Mouse (Mus musculus): ENCODE data around the gene Creld1.

The Creld1 gene

GRCm38 (mm10) chr6:113508947-113509280 is 25.8 kb downstream of the Creld1 start:
- no peak for DNase-seq (ENCODE audit: low spot score in 2 of 2)

GRCm38 (mm10) chr6:113513944-113514343 is 30.8 kb downstream of the Creld1 start:
- DNase-seq (ENCODE audit: low spot score in 2 of 2), result no peak

DNA sequence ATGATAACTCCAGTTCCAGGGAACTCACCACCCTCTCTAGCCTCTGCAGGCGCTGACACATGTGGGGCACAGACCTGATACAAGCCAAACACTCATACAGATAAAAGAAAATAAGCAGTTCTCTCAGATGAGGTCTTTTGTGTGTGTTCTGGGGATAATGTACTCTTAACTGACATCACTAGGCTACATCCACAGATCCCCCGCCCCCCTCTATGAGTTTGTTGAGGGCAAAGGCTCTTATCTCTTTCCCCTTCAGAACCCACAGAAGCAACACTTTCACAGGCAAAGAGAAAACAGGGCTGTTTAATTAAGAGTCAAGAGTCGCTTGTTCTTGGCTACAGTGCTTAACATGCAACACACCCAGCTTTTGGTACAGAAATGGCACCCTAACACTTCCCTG is 31.5 kb downstream of the Creld1 start:
- no peak for DNase-seq (ENCODE audit: low spot score in 2 of 2)

- DNase-seq (ENCODE audit: low spot score in 2 of 2), result peak; percentile 51 to 54
These were observed 34.5 kb downstream of the Creld1 start for GRCm38 (mm10) chr6:113517434-113518080.

- no peak for DNase-seq (ENCODE audit: low spot score in 2 of 2)
These were observed 39.2 kb downstream of the Creld1 start for GRCm38 (mm10) chr6:113522310-113522709.

DNA sequence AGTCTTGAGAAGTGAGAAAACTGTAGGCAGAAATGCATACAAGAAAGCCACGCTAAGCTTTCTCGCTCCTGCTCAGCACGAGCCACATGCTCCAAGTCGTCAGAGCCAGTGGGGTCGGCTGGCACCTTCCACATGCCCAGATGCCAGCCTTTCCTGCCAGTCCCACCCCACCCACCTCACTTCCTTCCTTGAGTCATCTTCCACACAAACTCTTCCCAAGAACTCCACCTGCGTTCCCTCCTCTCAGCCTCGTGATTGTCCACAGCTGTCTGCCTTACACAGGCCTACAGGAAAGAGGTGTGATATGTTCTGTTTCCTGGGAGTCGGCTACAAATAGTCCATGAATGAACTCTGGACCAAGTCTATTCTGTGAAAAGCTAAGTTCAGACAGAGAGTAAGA is 40.3 kb downstream of the Creld1 start:
- no peak for DNase-seq (ENCODE audit: low spot score in 2 of 2)

GRCm38 (mm10) chr6:113530932-113531839 is 48.1 kb downstream of the Creld1 start, which contains the start of the genes Emc3 and Fancd2:
TSS of gene Emc3 (minus strand) at chr6:113531652.
TSS of gene Fancd2 (plus strand) at chr6:113531682.
- peak; percentile 86 to 93 for DNase-seq (ENCODE audit: low spot score in 2 of 2)

- no peak for DNase-seq (ENCODE audit: low spot score in 2 of 2)
These were observed 48.8 kb downstream of the Creld1 start for GRCm38 (mm10) chr6:113531840-113532404.

DNA sequence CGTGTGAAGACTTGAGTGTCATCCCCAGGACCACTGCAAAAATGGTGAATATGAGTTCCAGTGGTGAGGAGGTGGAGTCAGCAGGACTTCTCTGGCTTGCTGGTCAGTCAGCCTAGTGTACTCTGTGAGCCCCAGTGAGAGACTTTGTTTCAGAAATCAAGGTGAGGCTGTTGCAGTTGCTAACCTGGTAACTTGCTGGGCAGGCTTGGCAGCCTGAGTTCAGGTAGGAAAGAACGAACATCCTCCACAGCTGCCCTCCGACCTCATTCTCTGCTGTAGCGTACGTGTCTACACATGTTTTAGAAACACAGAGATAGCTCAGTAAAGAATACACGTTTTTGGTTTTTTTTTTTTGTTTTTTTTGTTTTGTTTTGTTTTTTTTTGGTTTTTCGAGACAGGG is 51.8 kb downstream of the Creld1 start:
- no peak for DNase-seq (ENCODE audit: low spot score in 2 of 2)

GRCm38 (mm10) chr6:113541610-113542009 is 58.5 kb downstream of the Creld1 start:
- no peak for DNase-seq (ENCODE audit: low spot score in 2 of 2)

Data from thymus, postnatal 10 days (tissue).